Comparison of ENCODE assay signal across 15 mouse cellular contexts in the genomic region with DNA sequence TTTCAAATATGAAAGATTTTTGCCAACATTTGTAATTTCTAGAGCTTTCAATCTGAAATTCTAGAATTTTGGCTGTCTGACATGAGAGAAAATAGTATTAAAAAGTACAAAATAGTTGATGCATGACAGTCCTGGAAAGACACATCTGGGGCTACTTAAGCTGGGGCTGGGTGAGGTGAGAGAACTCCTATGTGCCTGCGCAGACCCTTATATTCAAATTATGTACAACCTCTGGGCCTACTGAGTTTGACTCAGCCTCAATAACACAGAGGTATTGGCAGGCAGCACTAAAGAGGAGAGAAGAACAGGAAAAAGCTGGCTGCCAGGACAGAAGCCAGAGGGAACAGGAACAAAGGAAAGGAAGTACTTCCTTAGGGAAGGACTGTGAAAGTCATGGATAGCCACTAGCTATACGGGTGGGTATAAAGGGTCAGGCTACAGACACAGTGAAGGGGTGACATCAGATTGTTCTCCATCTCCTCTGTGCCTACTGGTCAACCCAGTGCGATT.
"Had no signal": no experiment of that assay in that cellular context is flagged by ENCODE, and none has a peak within 500 bp of the region (broad histone marks: within the 10 kb centered on the region; RNA-seq: fewer than 3 reads in every experiment).

No protein-coding gene starts in this region.

- H3K4me3 ChIP-seq: hindbrain, embryonic 13.5 days; kidney, embryonic 15.5 days; left cerebral cortex, adult 2 months; limb, embryonic 12.5 days; neural tube, embryonic 12.5 days; stomach, embryonic 15.5 days had no signal

- H3K4me1 ChIP-seq: kidney, embryonic 15.5 days; neural tube, embryonic 12.5 days; stomach, embryonic 15.5 days had no signal

- H3K9me3 ChIP-seq: hindbrain, embryonic 13.5 days; kidney, embryonic 15.5 days; limb, embryonic 12.5 days; neural tube, embryonic 12.5 days; stomach, embryonic 15.5 days had no signal

- DNase-seq: kidney, adult 2 months; kidney, postnatal 25 days; midbrain, embryonic 14.5 days; right cerebral cortex, postnatal 4 days; spleen, adult 18-20 months; thymus, adult 2 months; thymus, postnatal 25 days had no signal

- H3K27me3 ChIP-seq: hindbrain, embryonic 13.5 days; kidney, embryonic 15.5 days; limb, embryonic 12.5 days; neural tube, embryonic 12.5 days; stomach, embryonic 15.5 days had no signal

- H3K36me3 ChIP-seq: hindbrain, embryonic 13.5 days; kidney, embryonic 15.5 days; limb, embryonic 12.5 days; neural tube, embryonic 12.5 days; stomach, embryonic 15.5 days had no signal

- H3K9ac ChIP-seq: hindbrain, embryonic 13.5 days; kidney, embryonic 15.5 days; limb, embryonic 12.5 days; neural tube, embryonic 12.5 days; stomach, embryonic 15.5 days had no signal

- ATAC-seq: intestine, embryonic 16.5 days had no signal

- H3K4me2 ChIP-seq: hindbrain, embryonic 13.5 days; kidney, embryonic 15.5 days; limb, embryonic 12.5 days; liver, embryonic 11.5 days; neural tube, embryonic 12.5 days; stomach, embryonic 15.5 days had no signal

- H3K27ac ChIP-seq: hindbrain, embryonic 13.5 days; kidney, embryonic 15.5 days; left cerebral cortex, adult 2 months; limb, embryonic 12.5 days; neural tube, embryonic 12.5 days; stomach, embryonic 15.5 days had no signal
